8 mouse cellular contexts compared by ENCODE assay signal in genomic region chr1:79761106-79761916, GRCm38 (mm10). TPM values are rescaled to one million over a fixed set of nuclear protein-coding genes. Genes with fewer than 3 reads are reported as not detected.
DNase-seq lines count a peak whose midpoint lies in the region; ATAC-seq and TF ChIP-seq lines count a peak whose summit lies in the region.

No protein-coding gene starts in this region.

- no peak for TF ChIP-seq POLR2A in limb, embryonic 14.5 days (IDR thresholded peaks at IDR 0.05; ENCODE audit: borderline replicate concordance, extremely low read depth, insufficient read depth, insufficient read length)

- H3K36me3 ChIP-seq in embryonic facial prominence, embryonic 13.5 days, result no peaks in the 10 kb centered on the region
- no peaks in the 10 kb centered on the region for H3K36me3 ChIP-seq in limb, embryonic 14.5 days (ENCODE audit: control insufficient read depth, insufficient read depth, low read length)
- H3K36me3 ChIP-seq in midbrain, embryonic 16.5 days (ENCODE audit: control insufficient read depth, insufficient read depth, low read length), result no peaks in the 10 kb centered on the region

- no peaks in the 10 kb centered on the region for H3K27me3 ChIP-seq in embryonic facial prominence, embryonic 13.5 days
- no peaks in the 10 kb centered on the region for H3K27me3 ChIP-seq in limb, embryonic 14.5 days (ENCODE audit: control insufficient read depth, insufficient read depth, low read length)
- H3K27me3 ChIP-seq in midbrain, embryonic 16.5 days (ENCODE audit: control insufficient read depth, insufficient read depth, low read depth, low read length), result no peaks in the 10 kb centered on the region

- no peak overlapping the region for H3K27ac ChIP-seq in embryonic facial prominence, embryonic 13.5 days
- no peak overlapping the region for H3K27ac ChIP-seq in limb, embryonic 14.5 days (replicated peaks; ENCODE audit: low read depth, low read length)
- H3K27ac ChIP-seq in midbrain, embryonic 16.5 days (ENCODE audit: low read length), result peak overlapping the region; percentile 60

- H3K4me2 ChIP-seq in embryonic facial prominence, embryonic 13.5 days, result peak overlapping the region; percentile 86
- H3K4me2 ChIP-seq in limb, embryonic 14.5 days (replicated peaks; ENCODE audit: low read depth, low read length, severe bottlenecking), result peak overlapping the region; percentile 90
- H3K4me2 ChIP-seq in midbrain, embryonic 16.5 days (ENCODE audit: low read length), result peak overlapping the region; percentile 98

- peak overlapping the region; percentile 85 for H3K9ac ChIP-seq in embryonic facial prominence, embryonic 13.5 days
- peak overlapping the region; percentile 81 for H3K9ac ChIP-seq in limb, embryonic 14.5 days (ENCODE audit: low read depth, low read length, severe bottlenecking)
- H3K9ac ChIP-seq in midbrain, embryonic 16.5 days (ENCODE audit: low read depth, low read length), result peak overlapping the region; percentile 92

- ATAC-seq in embryonic facial prominence, embryonic 13.5 days (ENCODE audit: insufficient number of reproducible peaks, insufficient read depth, low FRiP score, low TSS enrichment, low read depth), result peak; percentile 87
- peak; percentile 97 for ATAC-seq in limb, embryonic 14.5 days (ENCODE audit: low FRiP score, low read depth)
- ATAC-seq in midbrain, embryonic 16.5 days, result peak; percentile 97

- H3K4me1 ChIP-seq in embryonic facial prominence, embryonic 13.5 days, result peaks cover 25% of the 10 kb centered on the region
- peaks cover 11% of the 10 kb centered on the region for H3K4me1 ChIP-seq in limb, embryonic 14.5 days (ENCODE audit: control insufficient read depth, insufficient read depth, low read length)
- peaks cover 34% of the 10 kb centered on the region for H3K4me1 ChIP-seq in midbrain, embryonic 16.5 days (ENCODE audit: control insufficient read depth, insufficient read depth, low read length)

- peak overlapping the region; percentile 68 for H3K4me3 ChIP-seq in embryonic facial prominence, embryonic 13.5 days
- peak overlapping the region; percentile 90 for H3K4me3 ChIP-seq in limb, embryonic 14.5 days (replicated peaks; ENCODE audit: low read length)
- H3K4me3 ChIP-seq in midbrain, embryonic 16.5 days (ENCODE audit: low read depth, low read length), result peak overlapping the region; percentile 84

- DNase-seq in 416B (ENCODE audit: low read depth), result peak; percentile 93
- DNase-seq in adrenal gland, postnatal 4 days (ENCODE audit: low spot score in 2 of 2), result peak; percentile 57 to 67
- peak; percentile 75 for DNase-seq in heart, adult 8-10 months (ENCODE audit: low spot score)
- DNase-seq in kidney, adult 8-10 months, result peak; percentile 72 to 78
- peak; percentile 88 for DNase-seq in limb, embryonic 14.5 days (ENCODE audit: low spot score)
- peak; percentile 66 to 85 for DNase-seq in spleen, postnatal 10 days (ENCODE audit: low spot score in 2 of 2)

- H3K9me3 ChIP-seq in embryonic facial prominence, embryonic 13.5 days, result no peaks in the 10 kb centered on the region
- H3K9me3 ChIP-seq in limb, embryonic 14.5 days (ENCODE audit: control insufficient read depth, low read length), result no peaks in the 10 kb centered on the region
- no peaks in the 10 kb centered on the region for H3K9me3 ChIP-seq in midbrain, embryonic 16.5 days (replicated peaks; ENCODE audit: control insufficient read depth, low read length, poor library complexity, severe bottlenecking)

- WGBS in embryonic facial prominence, embryonic 13.5 days, result under 1% methylated on average over 65 of the region's 65 CpGs
- WGBS in limb, embryonic 14.5 days, result under 1% methylated on average over 53 of the region's 65 CpGs
- under 1% methylated on average over 64 of the region's 65 CpGs for WGBS in midbrain, embryonic 16.5 days

RNA-seq across cellular contexts. Expression of gene Mrpl44, which starts 14.5 kb away (rescaled TPM):
- total RNA-seq in adrenal gland, postnatal 4 days (2021), result 10 to 100 TPM; 59.6 to 65.1 TPM
- polyA plus RNA-seq in embryonic facial prominence, embryonic 13.5 days (2015; fragmentation: Nextera tagmentation; extraction: Ambion mirVana), result 49.7 and 60.0 TPM in 2 replicates
- 10 to 100 TPM; 69.6 to 73.3 (median 72.1) TPM for total RNA-seq in heart, adult 8-10 months (2022)
- polyA plus RNA-seq in limb, embryonic 14.5 days (2012; rRNA removed), result 22.2 and 24.6 TPM in 2 replicates
- 38.1 and 41.2 TPM in 2 replicates for polyA plus RNA-seq in limb, embryonic 14.5 days (2014; fragmentation: Nextera tagmentation; extraction: Ambion mirVana)
- 41.8 and 42.9 TPM in 2 replicates for polyA plus RNA-seq in midbrain, embryonic 16.5 days (2015; fragmentation: Nextera tagmentation; extraction: Ambion mirVana)

RNA-seq across cellular contexts. Expression of gene Wdfy1, which starts 14.6 kb away (rescaled TPM):
- 10 to 100 TPM; 46.4 TPM for total RNA-seq in adrenal gland, postnatal 4 days (2021)
- 35.7 and 38.3 TPM in 2 replicates for polyA plus RNA-seq in embryonic facial prominence, embryonic 13.5 days (2015; fragmentation: Nextera tagmentation; extraction: Ambion mirVana)
- total RNA-seq in heart, adult 8-10 months (2022), result 10 to 100 TPM; 14.7 to 17.5 (median 16.2) TPM
- polyA plus RNA-seq in limb, embryonic 14.5 days (2012; rRNA removed), result 20.8 and 22.1 TPM in 2 replicates
- 31.1 and 37.1 TPM in 2 replicates for polyA plus RNA-seq in limb, embryonic 14.5 days (2014; fragmentation: Nextera tagmentation; extraction: Ambion mirVana)
- 137 and 149 TPM in 2 replicates for polyA plus RNA-seq in midbrain, embryonic 16.5 days (2015; fragmentation: Nextera tagmentation; extraction: Ambion mirVana)
